Mouse (Mus musculus): ENCODE data around the gene Psma4.

GRCm38 (mm10) chr9:54949465-54949864, 1.1 kb upstream of the Psma4 start:
- TF ChIP-seq CTCF (IDR thresholded peaks at IDR 0.05; ENCODE audit: insufficient read depth, low read depth, low read length) (no peak), POLR2A (IDR thresholded peaks at IDR 0.05; ENCODE audit: insufficient read depth, low read depth, low read length) (no peak)
